Mouse (Mus musculus) frontal cortex, postnatal 25 days (tissue): Measurements from ENCODE around the gene Dip2b.

ENCODE experiments used
- DNase-seq, 2 experiments: peaks; one replicate each; pipeline ENCODE4 v3.0.0; 2022; ENCODE audit warnings: low spot score in 2 of 2

The Dip2b gene

DNA sequence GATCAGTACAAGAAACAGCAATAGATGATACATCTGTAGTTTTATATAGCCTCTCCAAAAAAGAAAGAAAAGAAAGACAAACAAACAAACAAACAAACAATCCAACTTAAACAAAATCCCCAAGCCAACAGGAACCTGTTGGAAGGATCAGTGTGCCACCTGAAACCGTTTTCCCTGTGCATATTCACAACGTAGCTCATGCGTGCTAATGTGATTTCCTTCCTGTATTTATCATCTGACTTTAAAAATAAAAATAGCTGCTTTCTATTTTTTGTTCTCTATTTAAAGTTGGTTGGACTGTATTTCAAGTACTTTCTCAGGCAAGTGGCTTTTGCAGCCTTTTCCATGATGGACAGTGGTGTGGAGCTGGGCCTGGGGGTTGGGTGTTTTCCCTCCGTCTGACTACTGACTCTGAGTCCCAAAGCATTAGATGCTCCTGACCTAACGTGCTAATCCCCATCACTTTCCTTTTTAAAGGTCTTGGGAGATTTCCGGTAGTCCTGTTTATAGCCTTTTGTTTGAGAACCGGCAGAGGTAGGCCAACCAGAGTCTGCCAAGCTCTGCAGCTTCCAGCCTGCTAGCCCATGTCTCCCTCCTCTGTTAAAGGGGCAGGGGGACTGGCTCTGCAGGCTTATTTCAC lies 90.8 kb downstream of the Dip2b start:
- DNase-seq, result no peak

DNA sequence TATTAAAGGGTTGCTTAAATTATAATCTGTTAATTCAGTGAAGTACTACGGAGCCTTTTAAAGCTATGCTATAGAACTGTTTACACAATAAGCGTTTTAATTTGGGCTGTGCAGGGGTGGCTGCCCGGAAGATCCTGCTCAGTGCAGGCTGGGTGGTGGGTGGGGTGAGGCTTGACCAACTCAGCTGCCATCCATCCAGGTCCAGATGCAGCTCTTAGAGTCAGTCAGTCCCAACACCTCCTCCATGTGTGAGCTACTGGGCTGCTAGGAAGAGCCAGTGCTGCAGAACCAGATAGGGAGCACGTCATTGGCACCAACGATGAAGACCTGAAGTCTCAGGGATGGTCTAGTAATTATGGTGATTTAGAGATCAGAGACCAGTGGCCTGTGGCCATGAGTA lies 101.2 kb downstream of the Dip2b start:
- DNase-seq, result no peak

DNA sequence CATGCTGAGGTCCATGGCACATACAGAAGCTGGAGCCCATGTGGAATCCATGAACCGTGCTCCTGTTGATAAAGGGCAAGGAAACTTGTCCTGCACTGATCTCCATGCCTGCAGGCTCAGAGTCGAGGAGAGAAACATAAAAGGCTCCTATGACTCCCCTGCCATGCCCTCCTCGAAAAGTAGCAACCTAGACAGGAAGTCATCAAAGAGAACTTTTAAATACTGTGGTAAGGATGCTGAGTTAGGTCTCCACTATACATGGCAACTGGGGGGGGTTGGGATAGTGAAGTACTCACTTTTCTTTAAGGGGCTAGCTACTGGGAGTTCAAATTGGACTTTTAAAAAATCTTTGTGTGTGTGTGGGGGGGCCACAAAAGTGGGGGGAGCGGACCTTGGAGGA lies 102.0 kb downstream of the Dip2b start:
- DNase-seq, result no peak

DNA sequence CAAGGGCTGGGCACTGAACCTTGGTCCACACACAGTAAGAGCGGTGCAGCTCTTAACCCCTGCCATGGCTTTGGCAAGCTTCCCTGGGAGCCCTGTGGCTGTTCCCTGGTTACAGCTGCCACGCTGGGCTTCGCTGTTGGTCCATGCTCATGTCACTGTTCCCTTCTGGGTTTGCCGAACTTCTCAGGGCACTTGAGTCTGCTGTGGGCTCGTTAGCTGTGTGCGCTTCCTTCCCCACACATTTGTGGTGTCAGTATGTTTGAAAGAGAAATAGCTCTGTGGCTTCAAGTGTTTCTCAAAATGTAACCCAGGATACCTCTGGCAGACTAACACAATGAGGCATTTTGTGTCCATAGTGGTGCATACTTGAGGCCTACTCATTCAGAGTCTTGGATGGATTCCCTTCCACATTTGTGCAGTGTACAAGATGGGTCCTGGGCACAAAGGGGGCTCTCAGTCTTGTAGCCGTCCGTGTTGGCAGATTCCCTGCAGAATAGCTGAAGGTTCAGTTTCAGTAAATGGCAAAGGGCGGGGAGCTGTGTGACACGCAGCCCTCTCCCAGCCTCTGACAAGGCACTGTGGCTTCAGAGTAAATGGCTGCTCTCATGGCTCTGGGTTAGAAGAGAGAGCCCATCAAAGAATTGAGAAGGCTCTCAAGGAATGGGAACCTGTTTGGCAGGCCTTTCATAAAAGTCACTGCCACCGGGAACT lies 104.8 kb downstream of the Dip2b start:
- no peak for DNase-seq

DNA sequence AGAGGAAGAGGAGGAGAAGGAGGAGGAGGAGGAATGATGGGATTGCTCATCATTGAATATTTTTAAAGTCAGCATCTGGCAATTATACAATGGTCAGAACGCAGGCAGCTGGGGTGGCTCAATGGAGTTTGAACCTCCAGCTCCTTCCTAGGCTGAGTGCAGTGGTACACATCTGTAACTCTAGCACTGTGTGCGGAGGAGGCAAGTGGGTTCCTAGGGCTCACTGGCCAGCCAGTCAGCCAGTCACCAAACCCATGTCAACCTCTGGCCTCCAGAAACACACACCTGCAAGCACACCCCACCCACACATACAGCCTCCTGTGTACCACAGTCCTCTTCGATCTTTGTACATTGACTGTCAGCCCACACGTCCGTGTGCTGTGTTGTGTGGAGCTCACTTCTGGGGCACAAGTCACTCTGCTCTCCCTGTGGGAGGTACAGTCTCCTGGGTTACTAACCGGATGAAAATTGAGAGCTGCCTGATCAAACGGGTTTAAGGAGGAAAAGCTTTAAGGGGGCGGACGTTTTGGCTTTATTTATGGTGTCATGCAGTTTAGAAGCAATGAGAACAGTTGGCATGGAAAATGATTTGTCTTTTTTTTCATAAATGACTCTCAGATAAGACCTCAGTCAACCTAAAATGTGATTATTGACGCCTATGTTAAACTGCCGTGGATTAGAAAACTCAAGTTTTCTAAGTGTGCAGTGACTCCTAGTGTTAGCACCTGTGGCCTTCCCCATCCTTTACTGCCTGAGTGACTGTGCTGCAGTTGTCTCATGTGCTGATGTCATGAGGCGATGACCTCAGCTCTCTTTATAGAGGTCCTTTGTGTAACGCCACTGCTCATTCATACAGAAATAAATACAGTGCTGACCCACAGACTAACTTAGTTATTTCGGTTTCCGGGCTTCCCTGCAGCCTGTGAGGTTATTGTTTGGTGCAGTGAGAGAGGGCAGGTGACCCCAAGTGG lies 106.7 kb downstream of the Dip2b start:
- no peak for DNase-seq

DNA sequence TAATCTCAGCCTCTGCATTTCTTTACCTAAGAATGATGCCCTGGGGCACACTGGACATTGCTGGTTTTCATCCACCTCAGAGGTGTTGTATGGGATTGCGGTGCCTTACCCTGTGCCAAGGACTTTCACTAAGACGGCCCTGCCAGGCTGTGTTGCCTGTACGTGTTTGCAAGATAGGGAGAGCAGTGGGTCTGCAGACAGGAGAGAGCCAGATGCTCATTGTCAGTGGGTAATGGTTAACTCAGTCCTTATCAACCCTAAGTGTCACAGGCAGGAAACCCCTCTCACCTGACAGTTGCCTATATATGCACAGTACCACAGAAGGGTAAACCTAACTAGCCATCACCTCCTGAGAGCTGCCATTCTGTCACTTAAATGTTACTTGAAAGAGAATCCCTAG lies 107.5 kb downstream of the Dip2b start:
- DNase-seq, result no peak

DNA sequence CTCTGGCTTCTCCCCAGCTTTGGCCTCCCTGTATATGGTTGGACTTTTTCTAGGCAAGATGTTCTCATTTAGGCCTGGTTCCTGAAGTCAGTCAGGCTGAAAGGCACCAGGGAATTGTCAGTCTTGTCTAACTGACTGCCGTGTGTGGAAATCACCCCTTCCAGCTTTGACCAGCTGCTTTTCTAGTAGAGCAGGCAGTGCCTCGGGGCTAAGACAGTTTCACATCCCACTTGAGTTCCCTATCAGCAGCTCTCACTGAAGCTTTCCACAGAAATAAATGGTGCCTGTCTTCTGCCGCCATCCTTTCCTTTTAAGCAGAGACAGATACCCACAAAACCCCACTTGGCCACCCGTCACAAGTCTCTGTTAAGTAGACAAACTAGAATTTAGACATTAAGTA lies 112.1 kb downstream of the Dip2b start:
- no peak for DNase-seq

DNA sequence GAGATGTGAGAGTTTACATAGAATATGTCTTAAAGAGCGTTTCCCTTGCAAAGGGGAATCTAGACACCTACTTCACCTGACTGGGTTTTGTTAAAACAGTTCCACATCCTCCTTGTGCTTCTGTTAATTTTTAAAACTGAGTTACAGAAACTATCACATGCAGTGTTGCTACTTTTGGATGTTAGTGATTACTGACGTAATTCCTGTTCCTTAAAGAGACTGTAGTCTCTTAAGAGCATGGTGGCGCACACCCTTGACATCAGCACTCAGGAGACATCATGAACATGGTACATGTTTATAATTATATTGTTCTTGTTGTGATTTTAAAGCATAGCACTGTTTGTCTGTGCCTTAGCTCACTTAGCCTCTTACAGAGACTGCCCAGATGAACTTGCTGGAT lies 113.9 kb downstream of the Dip2b start:
- no peak for DNase-seq

DNA sequence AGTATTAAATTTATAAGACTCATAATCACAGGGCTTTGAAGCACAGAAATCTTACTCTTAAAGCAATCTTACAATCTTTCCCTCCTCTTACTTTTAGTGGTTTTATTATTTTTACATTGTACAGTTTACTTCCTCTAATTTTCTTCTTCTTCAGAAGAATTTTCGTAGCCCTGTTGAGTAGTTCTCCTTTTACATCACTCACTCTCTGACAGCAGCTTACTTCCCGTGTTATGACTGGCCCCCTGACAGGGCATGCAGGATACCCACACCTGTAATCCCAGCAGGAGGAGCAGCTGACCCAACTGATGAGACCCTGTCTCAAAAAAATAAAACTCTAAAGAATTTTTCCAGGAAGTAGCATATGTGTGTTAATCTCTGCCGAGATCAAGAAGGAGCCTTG lies 114.6 kb downstream of the Dip2b start:
- DNase-seq, result no peak

DNA sequence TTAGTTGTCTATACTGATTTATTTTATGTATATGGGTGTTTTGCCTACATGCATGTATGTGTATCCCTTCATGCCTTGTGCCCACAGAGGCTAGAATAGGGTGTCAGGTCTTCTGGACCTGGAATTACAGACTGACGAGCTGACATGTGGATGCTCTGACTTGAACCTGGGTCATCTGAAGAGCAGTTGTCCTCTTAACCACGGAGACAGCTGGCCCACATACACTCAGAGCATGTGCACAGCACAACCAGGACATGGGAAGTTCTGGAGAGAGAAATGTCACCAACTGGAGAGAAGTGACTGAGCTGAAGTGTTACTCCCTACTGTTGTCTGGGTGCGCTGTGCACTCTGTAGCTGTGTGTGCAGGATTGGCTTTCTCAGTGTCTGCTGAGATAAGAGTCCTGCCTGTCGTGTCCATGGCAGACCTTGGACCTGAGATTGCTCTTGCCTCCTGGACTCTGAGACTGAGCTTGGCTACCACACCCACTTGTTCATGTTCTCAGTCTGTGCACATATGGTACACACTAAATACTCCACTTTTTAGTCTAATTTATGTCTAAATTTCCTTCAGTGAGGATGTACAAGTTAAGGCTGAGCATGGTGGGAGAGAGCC lies 117.7 kb downstream of the Dip2b start:
- DNase-seq, result no peak

DNA sequence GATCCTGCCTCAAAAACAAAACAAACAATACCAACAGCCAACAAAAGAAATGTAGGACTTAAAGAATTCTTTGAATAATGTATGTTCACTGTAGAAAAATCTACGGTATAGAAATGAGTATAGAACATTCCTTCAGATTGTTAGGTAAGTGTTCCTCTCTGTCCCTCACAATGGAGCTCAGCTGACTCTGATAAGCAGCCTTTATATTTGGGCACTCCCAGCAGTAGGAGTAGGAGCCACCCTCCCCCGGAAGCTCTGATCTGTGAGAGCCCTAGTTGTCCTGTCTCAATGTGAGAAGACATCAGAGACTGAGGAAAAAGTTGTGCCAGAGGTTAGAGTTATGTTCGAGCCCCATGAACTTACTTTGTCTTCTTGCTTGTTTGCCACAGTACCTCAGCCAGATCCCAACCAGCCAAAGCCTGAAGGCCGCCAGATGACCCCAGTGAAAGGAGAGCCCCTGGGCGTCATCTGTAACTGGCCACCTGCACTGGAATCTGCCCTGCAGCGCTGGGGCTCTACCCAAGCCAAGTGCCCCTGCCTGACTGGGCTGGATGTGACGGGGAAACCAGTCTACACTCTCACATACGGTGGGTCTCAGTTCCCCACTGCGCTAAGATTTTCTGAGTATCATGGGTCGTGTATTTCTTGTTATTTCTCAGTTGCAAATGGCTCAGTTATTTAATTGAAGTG lies 118.5 kb downstream of the Dip2b start:
- DNase-seq, result no peak

DNA sequence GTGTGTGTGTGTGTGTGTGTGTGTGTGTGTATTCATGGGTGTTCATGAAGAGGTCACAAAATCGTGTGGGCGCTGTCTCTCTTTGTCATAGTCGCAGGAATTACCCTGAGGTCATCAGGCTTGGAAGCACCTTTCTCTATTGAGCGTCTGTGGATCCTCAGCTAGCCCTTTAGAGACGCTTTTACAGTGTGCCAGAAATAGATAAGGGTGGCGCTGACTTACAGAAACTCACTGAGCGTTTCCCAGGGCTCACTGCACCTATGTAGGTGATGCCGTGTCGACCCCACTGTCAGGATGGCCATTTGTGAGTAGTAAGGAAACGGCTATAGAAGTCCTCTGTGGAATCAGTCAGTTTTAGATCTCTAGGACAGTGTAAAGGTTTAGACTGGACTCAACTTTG lies 120.5 kb downstream of the Dip2b start:
- no peak for DNase-seq

DNA sequence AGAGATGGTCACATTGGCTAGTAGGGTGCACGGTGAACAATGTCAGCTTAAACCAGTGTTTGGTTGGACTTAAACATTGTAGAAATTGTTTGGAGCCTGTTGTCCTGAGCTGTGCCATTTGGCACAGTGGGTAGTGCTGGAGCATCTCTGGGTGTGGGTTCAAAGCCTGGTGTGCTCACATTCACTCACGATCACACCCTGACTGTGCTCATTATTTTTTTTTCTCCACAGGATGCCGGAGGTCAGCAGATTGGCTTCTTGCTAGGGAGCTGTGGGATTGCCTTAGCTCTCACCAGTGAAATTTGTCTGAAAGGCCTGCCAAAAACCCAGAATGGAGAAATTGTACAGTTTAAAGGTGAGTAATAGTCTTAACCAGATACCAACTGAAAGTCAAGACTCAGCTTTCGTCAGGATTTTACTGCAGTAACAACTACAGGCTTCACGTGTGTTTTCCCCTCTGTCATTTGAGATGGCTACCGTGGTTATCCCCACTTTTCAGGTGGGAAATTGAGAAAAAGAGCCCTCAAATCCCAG lies 123.3 kb downstream of the Dip2b start:
- no peak for DNase-seq

DNA sequence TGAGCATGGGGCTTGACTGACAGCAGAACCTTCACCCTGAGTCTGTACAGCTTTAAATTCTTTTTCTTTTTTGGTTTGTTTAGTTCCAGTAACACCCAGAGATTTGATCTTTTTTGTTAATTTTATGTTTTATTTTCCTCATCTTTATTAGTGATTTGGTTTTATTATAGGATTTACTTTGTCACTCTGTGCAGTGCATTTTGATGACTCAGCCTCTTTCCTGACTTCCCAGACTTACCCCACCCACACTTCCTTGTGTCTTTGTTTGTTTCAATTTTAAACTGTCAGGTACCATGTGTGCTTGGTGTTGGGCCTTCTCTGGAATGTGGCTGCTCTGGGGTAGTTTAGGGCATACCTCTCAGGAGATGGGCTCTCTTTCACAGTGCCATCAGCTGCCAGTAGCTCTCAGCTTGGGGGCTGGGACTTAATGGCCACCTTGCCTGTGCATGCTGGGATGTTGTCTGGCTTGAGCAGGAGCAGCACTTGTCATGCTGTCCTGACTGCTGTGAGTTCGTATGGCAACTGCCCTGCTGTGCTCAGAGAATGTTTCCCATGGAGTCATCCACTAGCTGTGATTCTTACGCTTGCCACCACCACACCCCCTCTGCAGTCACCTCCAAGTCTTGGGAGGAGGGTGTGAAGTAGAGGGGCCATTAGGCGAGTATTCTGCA lies 125.1 kb downstream of the Dip2b start:
- no peak for DNase-seq

DNA sequence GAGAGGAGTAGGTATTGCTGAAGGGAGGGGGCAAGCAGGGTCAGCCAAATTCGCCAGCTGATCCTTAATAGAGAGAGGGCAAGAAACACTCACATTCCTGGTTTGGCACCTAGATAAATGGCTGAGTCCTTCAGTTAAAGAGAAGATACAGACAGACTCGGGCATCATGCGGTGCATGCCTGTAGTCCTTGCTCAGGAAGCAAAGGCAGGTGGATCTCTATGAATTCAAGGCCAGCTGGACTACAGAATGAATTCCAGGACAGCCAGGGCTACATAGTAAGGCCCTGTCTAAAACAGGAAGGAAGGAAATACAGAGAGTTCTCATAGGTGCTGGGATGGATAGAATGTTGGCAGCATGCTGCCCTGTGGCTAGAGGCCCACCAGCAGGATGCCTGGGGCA lies 128.0 kb downstream of the Dip2b start:
- DNase-seq, result no peak

DNA sequence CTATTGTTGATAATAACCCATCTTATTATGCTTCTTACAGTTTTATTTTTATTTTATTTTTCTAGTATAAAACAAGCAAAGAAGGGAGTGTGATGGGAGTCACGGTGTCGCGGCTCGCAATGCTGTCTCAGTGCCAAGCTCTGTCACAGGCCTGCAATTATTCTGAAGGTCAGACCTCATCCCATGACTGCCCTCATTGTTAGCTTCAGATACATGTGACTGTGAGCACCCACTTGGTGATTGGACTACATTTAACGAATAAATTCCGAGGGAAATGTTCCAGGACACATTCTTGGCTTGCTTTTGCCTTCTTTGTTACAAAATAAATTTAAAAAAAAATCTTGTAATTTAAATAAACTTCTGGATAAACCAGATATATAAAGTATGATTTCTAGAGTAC lies 129.3 kb downstream of the Dip2b start:
- no peak for DNase-seq

DNA sequence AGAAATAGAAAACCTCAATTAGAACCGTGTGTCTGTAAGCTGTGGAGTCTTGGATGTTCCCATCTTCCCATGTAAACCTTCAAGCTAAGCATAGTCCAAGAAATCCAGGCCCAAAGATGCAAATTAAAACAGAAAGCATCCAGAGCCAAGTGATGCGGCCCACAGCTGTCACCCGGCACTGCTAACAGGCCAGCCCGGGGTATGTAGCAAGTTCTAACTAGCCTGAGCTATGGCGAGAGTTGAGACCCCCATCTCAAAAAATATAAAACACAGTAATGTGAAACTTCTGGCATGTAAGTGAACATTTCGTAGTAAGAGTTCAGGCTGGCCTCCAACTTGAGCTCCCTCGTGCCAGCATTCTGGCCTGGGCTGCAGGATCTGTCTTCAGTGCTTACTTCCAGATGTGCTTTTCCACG lies 129.7 kb downstream of the Dip2b start:
- no peak for DNase-seq

DNA sequence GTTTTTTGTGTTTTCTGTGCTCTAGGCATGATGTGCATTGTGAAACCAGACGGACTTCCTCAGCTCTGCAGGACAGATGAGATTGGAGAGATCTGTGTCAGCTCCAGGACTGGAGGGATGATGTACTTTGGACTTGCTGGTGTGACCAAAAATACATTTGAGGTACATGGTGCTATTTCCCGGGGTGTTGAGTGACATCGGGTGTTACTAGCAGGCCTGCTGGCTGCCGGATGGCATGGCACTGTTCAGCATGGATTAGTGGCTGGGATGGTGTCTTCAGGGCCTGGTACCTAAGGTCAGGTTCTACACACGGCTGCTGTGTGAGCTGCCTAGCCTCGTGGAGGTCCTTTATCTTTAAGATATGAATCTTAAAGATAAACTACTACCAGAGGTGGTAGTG lies 136.7 kb downstream of the Dip2b start:
- no peak for DNase-seq

DNA sequence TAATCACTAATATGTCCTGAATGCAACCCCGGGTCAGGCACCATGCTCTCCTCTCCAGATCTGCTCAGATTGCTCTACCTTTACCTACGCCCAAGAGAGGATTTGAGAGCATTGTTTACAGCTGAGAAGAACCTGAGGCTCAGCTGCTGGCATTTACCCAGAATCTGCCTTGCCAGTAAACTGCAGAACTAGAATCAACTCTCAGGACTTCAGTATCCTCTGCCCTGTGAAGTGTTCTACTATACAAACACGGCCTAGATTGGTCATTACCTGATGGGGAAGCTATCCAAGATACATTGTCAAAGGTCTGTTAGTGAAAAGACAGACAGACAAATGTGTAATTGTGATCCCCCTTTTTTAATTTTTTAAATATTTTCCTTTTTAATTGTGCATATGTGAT lies 138.7 kb downstream of the Dip2b start:
- no peak for DNase-seq

DNA sequence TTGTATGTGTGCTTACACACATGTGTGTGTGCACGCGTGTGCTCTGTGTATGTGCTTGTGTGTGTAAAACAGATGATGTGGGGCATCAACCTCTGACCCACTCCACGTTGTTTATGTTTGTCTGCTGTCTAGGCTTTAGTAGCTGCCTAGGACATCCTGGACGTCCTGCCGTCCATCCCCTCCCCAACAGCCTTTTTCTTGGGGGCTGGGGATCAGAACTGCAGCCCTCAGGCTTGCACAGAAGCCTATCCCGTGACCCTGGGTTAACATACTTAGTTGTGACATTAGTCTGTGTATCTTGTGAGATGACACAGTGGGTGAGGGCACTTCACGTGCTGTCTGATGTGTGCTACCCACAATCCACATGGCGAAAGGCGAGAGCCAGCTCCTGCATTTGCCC lies 139.1 kb downstream of the Dip2b start:
- DNase-seq, result no peak

DNA sequence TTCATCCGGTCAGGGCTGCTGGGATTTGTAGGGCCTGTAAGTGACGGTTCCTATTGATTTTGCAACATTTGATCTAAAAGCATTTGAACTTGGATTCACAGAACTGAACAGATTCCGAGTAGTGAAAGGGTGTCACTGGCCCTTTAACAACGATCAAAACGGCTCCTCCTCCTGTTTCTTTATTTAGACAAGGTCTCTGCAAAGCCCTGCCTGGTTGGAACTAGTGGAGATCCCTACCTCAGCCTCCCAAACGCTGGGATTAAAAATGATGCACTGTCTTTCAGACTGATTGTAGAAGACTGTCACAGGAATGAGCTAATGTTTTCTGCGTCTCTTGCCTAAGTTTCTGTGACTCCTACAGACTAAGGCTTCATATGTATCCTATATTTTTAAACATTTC lies 140.0 kb downstream of the Dip2b start:
- no peak for DNase-seq
